Mouse (Mus musculus) forebrain, embryonic 12.5 days (tissue): ENCODE data around the gene Ece1. TPM values are rescaled to one million over a fixed set of nuclear protein-coding genes. Genes with fewer than 3 reads are reported as not detected.

Source experiments
- ATAC-seq: fragments of 200-750 bp; cut with Nextera tagmentation; 2 replicates; pipeline ENCODE4 v1.8.0; 2017; ENCODE audit warnings: moderate TSS enrichment; ENCODE audit not compliant: low FRiP score
- H3K27ac ChIP-seq: fragments of 300-500 bp; sonication (generic); 2 replicates; pipeline ENCODE4 v1.5.1; 2016; ENCODE audit warnings: mild to moderate bottlenecking
- H3K27me3 ChIP-seq: fragments of 300-500 bp; sonication (generic); 2 replicates; pipeline ENCODE4 v1.6.1; 2016; ENCODE audit warnings: mild to moderate bottlenecking
- H3K36me3 ChIP-seq: fragments of 300-500 bp; sonication (generic); replicated peaks from 2 replicates; pipeline ENCODE4 v1.6.1; 2016; ENCODE audit warnings: mild to moderate bottlenecking
- H3K4me1 ChIP-seq: fragments of 300-500 bp; sonication (generic); 2 replicates; pipeline ENCODE4 v1.6.1; 2016
- H3K4me2 ChIP-seq: fragments of 300-500 bp; sonication (generic); 2 replicates; pipeline ENCODE4 v1.6.1; 2016; ENCODE audit warnings: mild to moderate bottlenecking, moderate library complexity
- H3K4me3 ChIP-seq: fragments of 300-500 bp; sonication (generic); replicated peaks from 2 replicates; pipeline ENCODE4 v1.5.1; 2016; ENCODE audit warnings: mild to moderate bottlenecking
- H3K9ac ChIP-seq: fragments of 300-500 bp; sonication (generic); 2 replicates; pipeline ENCODE4 v1.6.1; 2016; ENCODE audit warnings: mild to moderate bottlenecking
- H3K9me3 ChIP-seq: fragments of 300-500 bp; sonication (generic); 2 replicates; pipeline ENCODE4 v1.6.1; 2016
- WGBS: fragments of 180-500 bp; shearing (Covaris S2); methylation state at CpG from one replicate; pipeline ENCODE4 v1.1.7; 2016; 5-methylcytosine and 5-hydroxymethylcytosine counted together
- polyA plus RNA-seq: library from polyadenylated mRNA; unstranded; fragments of >200 nt; fragmentation: Nextera tagmentation; extraction: Ambion mirVana; gene quantifications from 2 replicates; pipeline ENCODE4 v1.2.1, GENCODE M21; 2016

Gene Ece1
- polyA plus RNA-seq, 1 experiment from 2014 or later: 18.3 TPM

DNA sequence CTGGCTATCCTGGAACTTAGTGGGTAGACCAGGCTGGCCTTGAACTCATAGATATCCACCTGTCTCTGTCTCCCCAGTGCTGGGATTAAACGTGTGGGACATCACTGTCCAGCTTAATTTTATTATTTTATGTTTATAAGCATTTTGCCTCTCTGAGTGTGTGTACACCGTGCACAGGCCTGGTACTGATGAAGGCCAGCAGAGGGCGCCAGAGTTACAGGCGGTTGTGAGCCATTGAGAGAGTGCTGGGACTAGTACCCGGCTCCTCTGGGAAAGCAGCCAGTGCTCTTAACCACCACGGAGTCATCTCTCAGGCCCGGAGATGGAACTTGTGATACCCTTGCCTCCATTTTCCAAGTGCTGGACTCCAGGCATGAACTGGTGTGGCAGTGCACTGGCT lies 4.9 kb upstream of the Ece1 start:
- Histone ChIP-seq H3K36me3 (no peaks in the 10 kb centered on the region), H3K9ac (no peak overlapping the region), H3K27ac (no peak overlapping the region), H3K4me3 (no peak overlapping the region), H3K4me1 (peaks cover 7% of the 10 kb centered on the region), H3K4me2 (no peak overlapping the region), H3K27me3 (peaks cover 3% of the 10 kb centered on the region; the same call in 1 of the 2 replicates), H3K9me3 (no peaks in the 10 kb centered on the region)
- ATAC-seq: no peak
- WGBS: 24% methylated on average over 7 of the region's 7 CpGs

GRCm38 (mm10) chr4:137858371-137858770 lies 3.7 kb upstream of the Ece1 start:
- H3K36me3 ChIP-seq: no peaks in the 10 kb centered on the region

GRCm38 (mm10) chr4:137861461-137862011 lies 501 bp upstream of the Ece1 start:
- peak overlapping the region; percentile 81 for H3K4me2 ChIP-seq
- peaks cover 13% of the 10 kb centered on the region; the same call in 1 of the 2 replicates for H3K27me3 ChIP-seq
- peak overlapping the region; percentile 66 for H3K4me3 ChIP-seq
- no peak overlapping the region for H3K27ac ChIP-seq
- peak; percentile 77 for ATAC-seq
- H3K4me1 ChIP-seq: peaks cover 39% of the 10 kb centered on the region
- H3K9ac ChIP-seq: peak overlapping the region; percentile 80; the same call in 1 of the 2 replicates
- H3K9me3 ChIP-seq: no peaks in the 10 kb centered on the region
- 13% methylated on average over 17 of the region's 17 CpGs for WGBS
- no peaks in the 10 kb centered on the region for H3K36me3 ChIP-seq

More at GRCm38 (mm10) chr4:137858371-137858770, 3.7 kb upstream of the Ece1 start:
- H3K27me3 ChIP-seq: peaks cover 10% of the 10 kb centered on the region; the same call in 1 of the 2 replicates
- H3K9me3 ChIP-seq: no peaks in the 10 kb centered on the region
- 60% methylated on average over 2 of the region's 2 CpGs for WGBS
- H3K9ac ChIP-seq: no peak overlapping the region
- H3K4me1 ChIP-seq: peaks cover 16% of the 10 kb centered on the region
- ATAC-seq: no peak
- H3K27ac ChIP-seq: no peak overlapping the region
- H3K4me2 ChIP-seq: no peak overlapping the region
- H3K4me3 ChIP-seq: no peak overlapping the region

- Histone ChIP-seq H3K4me2 (peak overlapping the region; percentile 81), H3K4me3 (peak overlapping the region; percentile 66), H3K36me3 (no peaks in the 10 kb centered on the region), H3K9ac (peak overlapping the region; percentile 80), H3K27ac (no peak overlapping the region), H3K4me1 (peaks cover 46% of the 10 kb centered on the region), H3K27me3 (peaks cover 13% of the 10 kb centered on the region; the same call in 1 of the 2 replicates), H3K9me3 (no peaks in the 10 kb centered on the region)
- 0 out of 2 replicates have a peak, but pooled peaks have one; percentile 0 for ATAC-seq
- 16% methylated on average over 21 of the region's 21 CpGs for WGBS
Measured at GRCm38 (mm10) chr4:137862516-137863240, 641 bp downstream of the Ece1 start.

GRCm38 (mm10) chr4:137864031-137864430 lies 2.0 kb downstream of the Ece1 start:
- H3K27me3 ChIP-seq: peaks cover 13% of the 10 kb centered on the region; the same call in 1 of the 2 replicates
- ATAC-seq: no peak
- H3K4me3 ChIP-seq: no peak overlapping the region
- H3K9me3 ChIP-seq: no peaks in the 10 kb centered on the region
- H3K4me2 ChIP-seq: no peak overlapping the region
- H3K36me3 ChIP-seq: no peaks in the 10 kb centered on the region
- no peak overlapping the region for H3K27ac ChIP-seq
- 91% methylated on average over 4 of the region's 4 CpGs for WGBS
- peaks cover 47% of the 10 kb centered on the region for H3K4me1 ChIP-seq
- no peak overlapping the region for H3K9ac ChIP-seq

GRCm38 (mm10) chr4:137864769-137865168 lies 2.7 kb downstream of the Ece1 start:
- Histone ChIP-seq H3K36me3 (no peaks in the 10 kb centered on the region), H3K27ac (peak overlapping the region; percentile 27; the same call in 1 of the 2 replicates), H3K4me3 (no peak overlapping the region), H3K9ac (no peak overlapping the region), H3K9me3 (no peaks in the 10 kb centered on the region), H3K4me1 (peaks cover 54% of the 10 kb centered on the region), H3K27me3 (peaks cover 13% of the 10 kb centered on the region; the same call in 1 of the 2 replicates), H3K4me2 (peak overlapping the region; percentile 3; the same call in 1 of the 2 replicates)
- 71% methylated on average over 9 of the region's 9 CpGs for WGBS
- no peak for ATAC-seq

GRCm38 (mm10) chr4:137865221-137865641 lies 3.2 kb downstream of the Ece1 start:
- Histone ChIP-seq H3K4me2 (peak overlapping the region; percentile 3; the same call in 1 of the 2 replicates), H3K27ac (peak overlapping the region; percentile 27), H3K4me1 (peaks cover 59% of the 10 kb centered on the region)

DNA sequence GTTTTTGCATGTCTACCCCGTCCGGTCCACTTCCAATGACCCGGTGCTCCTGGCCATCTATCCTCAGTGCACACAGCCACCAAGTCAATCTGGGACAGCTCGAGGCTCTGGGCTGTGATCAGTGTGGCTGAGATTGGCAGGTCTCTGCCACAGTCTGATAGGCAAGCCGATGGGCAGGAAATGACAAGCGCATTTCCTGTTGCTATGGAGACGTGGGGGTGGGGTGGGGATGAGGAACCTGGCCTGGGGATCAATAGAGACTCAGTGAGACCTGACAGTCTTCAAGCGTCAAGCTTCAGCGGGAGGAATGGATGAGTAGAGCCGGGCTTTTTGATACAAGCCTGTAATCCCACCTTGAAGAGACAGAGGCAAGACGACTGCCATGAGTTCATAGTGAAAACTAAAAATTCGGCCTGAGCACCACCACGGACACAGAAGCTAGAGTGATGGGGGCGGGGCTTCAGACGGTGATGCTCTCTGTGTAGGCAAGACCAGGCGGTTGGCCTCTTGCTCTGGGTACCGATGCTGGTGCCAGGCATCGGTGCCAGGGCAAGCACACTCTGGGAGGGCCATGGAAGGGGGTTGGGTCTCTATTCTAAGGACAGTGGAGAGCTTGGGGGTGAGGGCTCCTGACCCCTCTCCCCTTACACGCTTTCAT lies 4.3 kb downstream of the Ece1 start:
- H3K27ac ChIP-seq: no peak overlapping the region
- no peaks in the 10 kb centered on the region for H3K36me3 ChIP-seq
- peaks cover 59% of the 10 kb centered on the region for H3K4me1 ChIP-seq
- H3K4me2 ChIP-seq: 0 out of 2 replicates have a peak overlapping the region, but pooled peaks have one; percentile 3
- H3K9ac ChIP-seq: no peak overlapping the region
- WGBS: 43% methylated on average over 19 of the region's 19 CpGs
- peaks cover 10% of the 10 kb centered on the region; the same call in 1 of the 2 replicates for H3K27me3 ChIP-seq
- no peak overlapping the region for H3K4me3 ChIP-seq
- no peak; the same call in 1 of the 2 replicates for ATAC-seq
- H3K9me3 ChIP-seq: no peaks in the 10 kb centered on the region

More at GRCm38 (mm10) chr4:137865221-137865641, 3.2 kb downstream of the Ece1 start:
- no peak overlapping the region for H3K9ac ChIP-seq
- H3K4me3 ChIP-seq: no peak overlapping the region
- no peak for ATAC-seq
- H3K27me3 ChIP-seq: peaks cover 10% of the 10 kb centered on the region; the same call in 1 of the 2 replicates
- H3K9me3 ChIP-seq: no peaks in the 10 kb centered on the region
- no peaks in the 10 kb centered on the region for H3K36me3 ChIP-seq
- WGBS: 71% methylated on average over 10 of the region's 10 CpGs

DNA sequence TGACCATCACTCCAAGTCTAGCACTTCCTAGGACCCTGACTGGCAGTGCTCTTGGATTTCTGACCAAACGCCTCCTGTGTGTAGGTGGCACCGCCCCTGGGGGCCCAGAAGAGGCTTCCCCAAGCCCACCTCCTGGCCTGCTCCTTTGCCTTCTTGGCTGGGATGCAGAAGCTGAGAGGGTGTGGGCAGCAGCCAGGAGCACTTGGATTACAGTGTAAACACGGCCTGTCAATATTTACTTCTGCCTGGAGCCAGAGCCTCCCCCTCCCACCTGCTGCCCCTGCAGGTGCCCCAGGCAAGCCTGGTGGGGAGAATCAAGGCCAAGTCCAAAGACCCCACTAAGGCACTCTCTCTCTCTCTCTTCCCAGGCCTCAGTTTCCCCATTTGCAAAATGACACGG lies 5.2 kb downstream of the Ece1 start:
- Histone ChIP-seq H3K27ac (no peak overlapping the region), H3K27me3 (peaks cover 10% of the 10 kb centered on the region; the same call in 1 of the 2 replicates), H3K4me1 (peaks cover 54% of the 10 kb centered on the region), H3K9me3 (no peaks in the 10 kb centered on the region), H3K36me3 (no peaks in the 10 kb centered on the region), H3K4me2 (no peak overlapping the region), H3K9ac (no peak overlapping the region), H3K4me3 (no peak overlapping the region)
- no peak for ATAC-seq
- 81% methylated on average over 4 of the region's 4 CpGs for WGBS

- Histone ChIP-seq H3K4me2 (no peak overlapping the region), H3K27me3 (peaks cover 9% of the 10 kb centered on the region; the same call in 1 of the 2 replicates), H3K4me1 (peaks cover 51% of the 10 kb centered on the region), H3K36me3 (no peaks in the 10 kb centered on the region), H3K9me3 (no peaks in the 10 kb centered on the region), H3K4me3 (no peak overlapping the region), H3K27ac (no peak overlapping the region), H3K9ac (no peak overlapping the region)
- 87% methylated on average over 13 of the region's 13 CpGs for WGBS
- no peak for ATAC-seq
Measured at GRCm38 (mm10) chr4:137867675-137868257, 5.7 kb downstream of the Ece1 start.

DNA sequence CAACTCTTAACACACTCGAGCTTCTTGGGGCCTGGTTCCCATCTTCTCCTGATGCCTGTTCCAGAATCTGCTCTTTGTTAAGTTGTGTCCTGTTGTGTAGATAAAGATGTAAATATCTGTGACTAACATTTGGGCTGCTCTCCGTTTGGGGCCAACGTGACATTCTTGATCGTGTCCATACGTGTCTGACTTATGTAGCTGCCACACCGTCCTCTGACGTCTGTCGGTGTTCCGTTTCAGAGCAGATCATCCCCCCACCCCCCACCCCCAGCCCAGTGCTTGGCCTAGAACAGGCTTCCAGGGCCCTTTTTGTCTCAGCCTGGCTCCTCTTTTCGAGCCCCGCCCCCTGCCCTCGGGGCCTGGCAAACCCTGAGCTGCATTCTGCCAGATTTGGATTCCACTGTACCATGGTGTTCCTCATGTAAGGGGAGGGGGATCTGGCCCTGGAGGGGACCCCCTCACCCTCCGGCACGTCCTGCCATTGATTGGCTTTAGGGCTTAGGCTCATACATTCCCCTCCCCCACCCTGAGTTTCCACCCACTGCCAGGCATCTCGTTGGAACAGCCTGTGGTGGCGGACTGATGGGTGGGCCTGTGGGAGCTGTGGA lies 7.7 kb downstream of the Ece1 start:
- no peaks in the 10 kb centered on the region for H3K9me3 ChIP-seq
- H3K27ac ChIP-seq: no peak overlapping the region
- H3K4me2 ChIP-seq: no peak overlapping the region
- no peak overlapping the region for H3K9ac ChIP-seq
- 46% methylated on average over 16 of the region's 16 CpGs for WGBS
- H3K36me3 ChIP-seq: no peaks in the 10 kb centered on the region
- no peaks in the 10 kb centered on the region for H3K27me3 ChIP-seq
- no peak overlapping the region for H3K4me3 ChIP-seq
- peak; percentile 13; the same call in 1 of the 2 replicates for ATAC-seq
- peaks cover 45% of the 10 kb centered on the region for H3K4me1 ChIP-seq
